In the genomic region with DNA sequence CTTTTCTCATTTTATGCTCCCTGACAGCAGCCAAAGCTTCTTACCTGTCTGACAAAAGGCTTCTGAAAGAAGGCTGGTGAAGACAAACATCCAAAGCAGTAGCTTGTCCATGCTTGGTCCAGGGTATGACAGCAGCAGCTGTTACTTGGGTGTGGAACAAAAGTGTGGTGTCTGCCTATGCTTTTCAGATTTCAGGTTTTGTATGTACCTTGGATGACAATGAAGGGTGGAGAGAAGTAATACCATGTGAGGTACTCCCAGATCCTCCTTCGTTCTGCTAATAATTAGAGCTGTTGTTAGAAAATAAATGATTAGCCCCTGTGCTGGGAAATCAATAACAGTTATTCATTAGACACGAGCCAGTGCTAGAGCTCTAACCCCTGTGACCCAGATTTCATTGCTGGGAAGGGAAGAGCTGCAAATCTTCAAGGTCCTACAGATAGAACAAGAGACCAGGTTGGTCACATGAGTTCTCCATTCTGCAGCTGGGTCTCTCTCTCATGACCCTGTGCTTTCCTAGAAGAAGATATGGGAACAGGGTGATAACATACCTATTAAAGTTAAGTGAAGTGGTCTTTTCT, we compare ENCODE assay signal across 25 mouse cellular contexts. TPM values are rescaled to one million over a fixed set of nuclear protein-coding genes. Genes with fewer than 3 reads are reported as not detected.
DNase-seq lines count a peak whose midpoint lies in the region; ATAC-seq and TF ChIP-seq lines count a peak whose summit lies in the region.
"Had no signal": no experiment of that assay in that cellular context is flagged by ENCODE, and none has a peak within 500 bp of the region (broad histone marks: within the 10 kb centered on the region; RNA-seq: fewer than 3 reads in every experiment).

A gene (minus strand): TSS at position 265 of the 581 bp plus-strand sequence.

- TF ChIP-seq CTCF in intestine, postnatal 0 days (IDR thresholded peaks at IDR 0.05; ENCODE audit: low read depth): no peak

- no peak within 1 kb of the TSS for H3K4me3 ChIP-seq in intestine, embryonic 14.5 days (ENCODE audit: low read depth, low read length)
- H3K4me3 ChIP-seq in intestine, postnatal 0 days (ENCODE audit: low read depth, low read length): no peak within 1 kb of the TSS
- H3K4me3 ChIP-seq in liver, embryonic 13.5 days (replicated peaks): no peak within 1 kb of the TSS
- H3K4me3 ChIP-seq: embryonic facial prominence, embryonic 13.5 days; forebrain, embryonic 15.5 days; hindbrain, embryonic 10.5 days; limb, embryonic 13.5 days; midbrain, embryonic 10.5 days had no signal

- 52% methylated on average over 2 of the region's 2 CpGs for WGBS in intestine, embryonic 14.5 days
- 27% methylated on average over 2 of the region's 2 CpGs for WGBS in intestine, postnatal 0 days
- 29% methylated on average over 2 of the region's 2 CpGs for WGBS in liver, embryonic 13.5 days (ENCODE audit: insufficient replicate concordance)

- no peak within 1 kb of the TSS for H3K27ac ChIP-seq in intestine, embryonic 14.5 days (ENCODE audit: low read depth)
- no peak within 1 kb of the TSS for H3K27ac ChIP-seq in intestine, postnatal 0 days (ENCODE audit: low read depth, low read length)
- H3K27ac ChIP-seq in liver, embryonic 13.5 days: no peak within 1 kb of the TSS
- H3K27ac ChIP-seq: embryonic facial prominence, embryonic 13.5 days; forebrain, embryonic 15.5 days; hindbrain, embryonic 10.5 days; limb, embryonic 13.5 days; macrophage; midbrain, embryonic 10.5 days had no signal

- DNase-seq in kidney, adult 9 months: peak; percentile 64
- no peak for DNase-seq in kidney, adult 11 months
- no peak for DNase-seq in intestine, embryonic 14.5 days (ENCODE audit: low spot score)
- DNase-seq in liver, embryonic 13.5 days: no peak
- no peak for DNase-seq in spleen, postnatal 14 days (ENCODE audit: low spot score in 2 of 2)
- no peak for DNase-seq in frontal cortex, adult 2 months (ENCODE audit: extremely low spot score in 1 of 2, low spot score in 1 of 2)
- DNase-seq: adrenal gland, postnatal 25 days; cerebellum, adult 11 months; cerebellum, postnatal 14 days; gastrocnemius, postnatal 25 days; retina, postnatal 1 day; right cerebral cortex, postnatal 4 days; thymus, postnatal 36 days had no signal

- H3K27me3 ChIP-seq in intestine, embryonic 14.5 days (replicated peaks; ENCODE audit: control insufficient read depth, insufficient read depth, low read length): no peaks in the 10 kb centered on the region
- H3K27me3 ChIP-seq in intestine, postnatal 0 days (replicated peaks; ENCODE audit: control insufficient read depth, insufficient read depth, low read length): no peaks in the 10 kb centered on the region
- no peaks in the 10 kb centered on the region for H3K27me3 ChIP-seq in liver, embryonic 13.5 days
- H3K27me3 ChIP-seq: embryonic facial prominence, embryonic 13.5 days; forebrain, embryonic 15.5 days; limb, embryonic 13.5 days had no signal

- no peaks in the 10 kb centered on the region for H3K36me3 ChIP-seq in intestine, embryonic 14.5 days (ENCODE audit: control insufficient read depth, insufficient read depth, low read length)
- H3K36me3 ChIP-seq in intestine, postnatal 0 days (ENCODE audit: control insufficient read depth, insufficient read depth): no peaks in the 10 kb centered on the region
- H3K36me3 ChIP-seq in liver, embryonic 13.5 days: no peaks in the 10 kb centered on the region
- H3K36me3 ChIP-seq: embryonic facial prominence, embryonic 13.5 days; forebrain, embryonic 15.5 days; hindbrain, embryonic 10.5 days; limb, embryonic 13.5 days; midbrain, embryonic 10.5 days had no signal

- no peak within 1 kb of the TSS for H3K9ac ChIP-seq in intestine, embryonic 14.5 days (ENCODE audit: low read length)
- H3K9ac ChIP-seq in intestine, postnatal 0 days (ENCODE audit: low read depth, low read length): no peak within 1 kb of the TSS
- H3K9ac ChIP-seq in liver, embryonic 13.5 days: no peak within 1 kb of the TSS
- H3K9ac ChIP-seq: embryonic facial prominence, embryonic 13.5 days; forebrain, embryonic 15.5 days; limb, embryonic 13.5 days had no signal

- H3K4me1 ChIP-seq in intestine, embryonic 14.5 days (replicated peaks; ENCODE audit: control insufficient read depth, insufficient read depth, low read length): no peaks in the 10 kb centered on the region
- no peaks in the 10 kb centered on the region for H3K4me1 ChIP-seq in intestine, postnatal 0 days (replicated peaks; ENCODE audit: control insufficient read depth, insufficient read depth, low read length)
- H3K4me1 ChIP-seq in liver, embryonic 13.5 days (replicated peaks): no peaks in the 10 kb centered on the region
- H3K4me1 ChIP-seq: embryonic facial prominence, embryonic 13.5 days; forebrain, embryonic 15.5 days; hindbrain, embryonic 10.5 days; limb, embryonic 13.5 days; midbrain, embryonic 10.5 days had no signal

- no peaks in the 10 kb centered on the region for H3K9me3 ChIP-seq in intestine, embryonic 14.5 days (ENCODE audit: control insufficient read depth, low read length)
- H3K9me3 ChIP-seq in intestine, postnatal 0 days (ENCODE audit: control insufficient read depth): no peaks in the 10 kb centered on the region
- H3K9me3 ChIP-seq in liver, embryonic 13.5 days (replicated peaks): no peaks in the 10 kb centered on the region
- H3K9me3 ChIP-seq: embryonic facial prominence, embryonic 13.5 days; forebrain, embryonic 15.5 days; hindbrain, embryonic 10.5 days; limb, embryonic 13.5 days; midbrain, embryonic 10.5 days had no signal

- 0 out of 2 replicates have a peak, but pooled peaks have one; percentile 19 for ATAC-seq in intestine, embryonic 14.5 days (replicated peaks; ENCODE audit: low FRiP score, low TSS enrichment, low read depth)
- peak; percentile 60; the same call in 1 of the 2 replicates for ATAC-seq in intestine, postnatal 0 days
- peak; percentile 57; the same call in 1 of the 2 replicates for ATAC-seq in liver, embryonic 13.5 days (ENCODE audit: low read depth)
- ATAC-seq: forebrain, embryonic 15.5 days had no signal

- H3K4me2 ChIP-seq in intestine, embryonic 14.5 days (ENCODE audit: low read length): no peak within 1 kb of the TSS
- H3K4me2 ChIP-seq in intestine, postnatal 0 days (replicated peaks; ENCODE audit: low read depth): no peak within 1 kb of the TSS
- H3K4me2 ChIP-seq in liver, embryonic 13.5 days: no peak within 1 kb of the TSS
- H3K4me2 ChIP-seq: embryonic facial prominence, embryonic 13.5 days; forebrain, embryonic 15.5 days; limb, embryonic 13.5 days had no signal

RNA-seq across cellular contexts. Expression of the gene that starts here (rescaled TPM):
- 0.87 and 1.6 TPM in 2 replicates for polyA plus RNA-seq in intestine, embryonic 14.5 days (2014; fragmentation: Nextera tagmentation; extraction: Ambion mirVana)
- polyA plus RNA-seq in intestine, postnatal 0 days (2015; fragmentation: Nextera tagmentation; extraction: Ambion mirVana): 14.0 and 14.8 TPM in 2 replicates
- 16.0 and 17.6 TPM in 2 replicates for polyA plus RNA-seq in liver, embryonic 13.5 days (2015; fragmentation: Nextera tagmentation; extraction: Ambion mirVana)
- not detected in 2 replicates for polyA plus RNA-seq in frontal cortex, adult 2 months (2012; rRNA removed)
- polyA plus RNA-seq: C2C12; embryonic facial prominence, embryonic 13.5 days; forebrain, embryonic 15.5 days; heart, embryonic 16.5 days; hindbrain, embryonic 10.5 days; large intestine, adult 2 months; limb, embryonic 13.5 days; macrophage; midbrain, embryonic 10.5 days; neural tube, embryonic 11.5 days; testis, adult 2 months had no signal
